Mouse (Mus musculus) limb, embryonic 11.5 days (tissue): ENCODE results near the gene Fam69b. TPM values are rescaled to one million over a fixed set of nuclear protein-coding genes. Genes with fewer than 3 reads are reported as not detected.

Experiments used
- ATAC-seq: fragments of 200-750 bp; cut with Nextera tagmentation; 2 replicates; pipeline ENCODE4 v1.8.0; 2017; ENCODE audit warnings: low read depth; ENCODE audit not compliant: insufficient number of reproducible peaks, low FRiP score, low TSS enrichment
- DNase-seq: peaks from one replicate; pipeline ENCODE4 v3.0.0-alpha.2; 2015; ENCODE audit warnings: low spot score
- H3K27ac ChIP-seq: fragments of 300-500 bp; sonication (generic); replicated peaks from 2 replicates; pipeline ENCODE4 v1.5.1; 2014; ENCODE audit warnings: low read depth, mild to moderate bottlenecking, low read length
- H3K27me3 ChIP-seq: fragments of 300-500 bp; sonication (generic); 2 replicates; pipeline ENCODE4 v1.6.1; 2014; ENCODE audit warnings: mild to moderate bottlenecking, low read length, mixed read lengths; ENCODE audit not compliant: control insufficient read depth, insufficient read depth
- H3K36me3 ChIP-seq: fragments of 300-500 bp; sonication (generic); 2 replicates; pipeline ENCODE4 v1.6.1; 2014; ENCODE audit warnings: mild to moderate bottlenecking, low read length, moderate library complexity, mixed read lengths; ENCODE audit not compliant: control insufficient read depth, insufficient read depth
- H3K4me1 ChIP-seq: fragments of 300-500 bp; sonication (generic); 2 replicates; pipeline ENCODE4 v1.6.1; 2014; ENCODE audit warnings: low read length, mixed read lengths; ENCODE audit not compliant: control insufficient read depth, insufficient read depth
- H3K4me2 ChIP-seq: fragments of 300-500 bp; sonication (generic); 2 replicates; pipeline ENCODE4 v1.6.1; 2014; ENCODE audit warnings: low read depth, mild to moderate bottlenecking, moderate library complexity; ENCODE audit not compliant: severe bottlenecking
- H3K4me3 ChIP-seq: fragments of 300-500 bp; sonication (generic); 2 replicates; pipeline ENCODE4 v1.5.1; 2014; ENCODE audit warnings: low read depth, low read length
- H3K9ac ChIP-seq: fragments of 300-500 bp; sonication (generic); 2 replicates; pipeline ENCODE4 v1.6.1; 2014; ENCODE audit warnings: mild to moderate bottlenecking, low read length
- H3K9me3 ChIP-seq: fragments of 300-500 bp; sonication (generic); 2 replicates; pipeline ENCODE4 v1.6.1; 2016; ENCODE audit warnings: low read length; ENCODE audit not compliant: control insufficient read depth
- WGBS: fragments of 180-500 bp; shearing (Covaris S2); extraction: QIAGEN DNeasy Blood & Tissue Kit; methylation state at CpG from one replicate; pipeline ENCODE4 v1.1.7; 2014; 5-methylcytosine and 5-hydroxymethylcytosine counted together
- polyA plus RNA-seq: library from polyadenylated mRNA; unstranded; fragments of >200 nt; fragmentation: Nextera tagmentation; extraction: Ambion mirVana; gene quantifications from 2 replicates; pipeline ENCODE4 v1.2.1, GENCODE M21; 2014

Gene Fam69b
- polyA plus RNA-seq, 1 experiment from 2014 or later: 45.1 TPM

DNA sequence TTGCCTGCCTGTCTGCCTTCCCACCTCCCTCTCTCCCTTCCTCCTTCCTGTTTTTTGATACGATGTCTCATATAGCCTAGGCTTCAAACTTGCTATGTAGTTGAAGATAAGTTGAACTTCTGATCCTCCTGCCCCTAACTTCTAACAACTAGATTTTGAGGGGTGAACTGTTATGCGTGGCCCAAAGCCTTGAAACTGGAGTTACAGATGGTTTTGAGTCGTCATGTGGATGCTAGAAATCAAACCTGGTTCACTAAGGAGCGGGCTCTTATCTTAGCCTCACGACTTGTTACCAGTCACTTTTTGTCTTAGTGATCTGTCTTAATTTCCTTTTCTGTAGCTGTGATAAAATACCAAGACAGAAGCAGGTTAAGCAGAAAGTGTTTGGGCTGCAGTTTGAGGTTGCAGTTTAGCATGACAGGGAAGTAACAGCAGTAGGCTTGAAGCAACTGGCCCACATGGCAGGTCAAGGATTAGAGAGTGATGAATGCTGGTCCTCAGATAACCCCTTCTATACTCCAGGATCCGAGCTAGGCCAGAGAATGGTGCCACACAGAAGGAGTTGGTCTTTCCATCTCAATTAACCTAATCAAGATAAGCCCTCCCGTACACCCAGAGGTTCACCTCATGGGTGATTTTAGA lies 12.9 kb downstream of the Fam69b start:
- DNase-seq (no peak), ATAC-seq (no peak)
- Histone ChIP-seq H3K9me3 (no peaks in the 10 kb centered on the region), H3K27me3 (no peaks in the 10 kb centered on the region), H3K4me1 (peaks cover 12% of the 10 kb centered on the region; the same call in 1 of the 2 replicates), H3K27ac (no peak overlapping the region), H3K4me2 (no peak overlapping the region), H3K4me3 (no peak overlapping the region), H3K36me3 (peaks cover 17% of the 10 kb centered on the region), H3K9ac (peak overlapping the region; percentile 47; the same call in 1 of the 2 replicates)
- WGBS: 70% methylated on average over 7 of the region's 7 CpGs

DNA sequence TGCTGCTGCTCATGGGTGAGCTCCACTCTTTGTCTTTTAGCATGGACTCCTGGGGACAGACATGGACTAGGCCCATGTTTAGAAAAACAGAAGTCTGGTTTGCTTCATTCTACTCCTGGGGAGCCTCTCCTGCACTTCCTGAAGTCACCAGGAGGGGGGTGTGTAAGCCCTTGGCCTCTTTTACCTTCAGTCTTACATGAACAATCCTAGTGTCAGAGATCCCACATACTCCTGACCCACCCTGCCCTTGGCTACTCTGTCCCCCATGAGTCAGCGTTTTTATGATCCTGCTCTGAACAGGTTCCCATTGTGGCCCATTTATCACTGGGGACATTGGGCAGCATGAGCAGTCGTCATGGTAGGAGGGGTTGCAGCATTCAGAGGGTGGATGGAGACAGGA lies 15.7 kb downstream of the Fam69b start:
- no peaks in the 10 kb centered on the region for H3K27me3 ChIP-seq
- no peak overlapping the region for H3K27ac ChIP-seq
- peaks cover 3% of the 10 kb centered on the region; the same call in 1 of the 2 replicates for H3K4me1 ChIP-seq
- DNase-seq (peak; percentile 74), ATAC-seq (no peak)
- no peaks in the 10 kb centered on the region for H3K9me3 ChIP-seq
- peaks cover under 1% of the 10 kb centered on the region; the same call in 1 of the 2 replicates for H3K36me3 ChIP-seq
- H3K4me3 ChIP-seq: no peak overlapping the region
- WGBS: 59% methylated on average over 2 of the region's 2 CpGs
- no peak overlapping the region for H3K4me2 ChIP-seq
- no peak overlapping the region for H3K9ac ChIP-seq

DNA sequence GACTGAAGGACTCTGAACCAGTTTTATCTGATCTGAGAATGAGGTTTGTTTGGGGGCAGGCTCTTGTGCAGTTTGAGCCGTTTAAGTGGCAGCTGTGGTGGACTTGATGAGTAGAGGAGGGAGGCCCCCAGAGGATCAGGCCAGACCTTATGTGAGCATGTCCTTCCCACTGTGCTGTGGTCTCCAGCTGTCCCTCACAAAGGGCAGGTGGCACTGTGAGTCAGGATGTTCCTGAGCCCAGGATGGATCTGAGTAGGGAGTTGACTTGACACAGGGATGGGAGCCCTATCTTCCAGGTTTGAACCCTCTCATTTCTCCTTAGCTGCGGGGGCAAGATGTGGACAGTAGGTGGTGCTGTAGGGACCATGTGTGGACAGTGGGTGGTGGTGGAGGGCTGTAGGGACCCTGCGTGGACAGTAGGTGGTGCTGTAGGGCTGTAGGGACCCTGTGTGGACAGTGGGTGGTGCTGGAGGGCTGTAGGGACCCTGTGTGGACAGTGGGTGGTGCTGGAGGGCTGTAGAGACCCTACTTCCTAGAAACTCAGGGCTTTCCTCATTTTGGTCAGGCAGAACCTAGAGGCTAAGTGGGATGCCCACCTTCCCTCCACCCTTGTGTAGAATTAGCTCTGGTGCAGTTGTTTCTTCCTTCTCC lies 18.5 kb downstream of the Fam69b start:
- Histone ChIP-seq H3K4me1 (no peaks in the 10 kb centered on the region), H3K9ac (no peak overlapping the region), H3K4me2 (no peak overlapping the region), H3K4me3 (no peak overlapping the region), H3K27ac (no peak overlapping the region), H3K27me3 (no peaks in the 10 kb centered on the region), H3K9me3 (no peaks in the 10 kb centered on the region), H3K36me3 (no peaks in the 10 kb centered on the region)
- WGBS: 22% methylated on average over 3 of the region's 3 CpGs
- peak; percentile 86 for ATAC-seq
- DNase-seq: peak; percentile 92

DNA sequence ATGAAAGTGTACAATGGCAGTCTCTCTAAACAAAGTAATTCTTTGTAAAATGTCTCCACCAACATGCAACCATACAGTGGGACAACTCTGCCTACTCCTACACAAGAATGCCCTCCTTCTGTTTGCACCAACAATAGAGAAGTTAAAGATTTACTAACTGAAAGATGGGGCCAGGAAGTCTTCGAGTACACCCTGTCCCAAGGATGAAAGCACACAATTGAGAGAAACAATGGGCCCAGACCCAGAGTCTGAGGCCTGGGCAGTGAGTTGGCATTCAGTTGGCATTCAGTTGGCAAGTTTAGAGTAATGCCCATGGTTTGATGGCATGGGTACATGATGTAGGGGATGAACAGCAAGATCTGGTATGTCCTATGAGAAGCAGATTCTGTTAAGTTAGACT lies 26.4 kb downstream of the Fam69b start:
- WGBS: 69% methylated on average over 1 of the region's 1 CpGs
- no peaks in the 10 kb centered on the region for H3K4me1 ChIP-seq
- DNase-seq: no peak

DNA sequence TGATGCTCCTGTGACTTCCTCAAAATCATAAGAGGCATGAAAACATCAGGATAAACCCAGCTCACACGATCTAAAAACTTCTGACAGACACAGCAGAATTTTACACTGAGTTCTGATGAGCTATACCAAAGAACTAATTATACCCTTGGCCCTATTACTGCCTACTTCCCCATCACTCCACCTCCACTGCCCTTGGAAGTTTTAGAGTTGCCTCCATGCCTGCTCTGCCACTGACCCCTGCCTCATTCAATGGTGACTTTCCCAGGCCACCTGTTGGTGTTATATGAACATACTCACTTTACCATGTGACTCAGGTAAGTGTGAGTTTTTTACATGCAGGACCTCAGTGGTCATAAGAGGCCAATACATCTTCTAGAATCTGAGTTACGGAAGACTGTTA lies 29.2 kb downstream of the Fam69b start:
- H3K4me2 ChIP-seq: no peak overlapping the region
- ATAC-seq (no peak), DNase-seq (no peak)
- H3K27me3 ChIP-seq: no peaks in the 10 kb centered on the region
- H3K4me1 ChIP-seq: no peaks in the 10 kb centered on the region
- H3K4me3 ChIP-seq: no peak overlapping the region
- H3K36me3 ChIP-seq: no peaks in the 10 kb centered on the region
- no peaks in the 10 kb centered on the region for H3K9me3 ChIP-seq
- no peak overlapping the region for H3K27ac ChIP-seq
- WGBS: 86% methylated on average over 2 of the region's 2 CpGs
- H3K9ac ChIP-seq: no peak overlapping the region

More for the DNA sequence above, 26.4 kb downstream of the Fam69b start:
- H3K4me2 ChIP-seq: no peak overlapping the region
- H3K27me3 ChIP-seq: no peaks in the 10 kb centered on the region
- no peaks in the 10 kb centered on the region for H3K9me3 ChIP-seq
- no peak overlapping the region for H3K27ac ChIP-seq
- H3K36me3 ChIP-seq: no peaks in the 10 kb centered on the region
- H3K4me3 ChIP-seq: no peak overlapping the region
- H3K9ac ChIP-seq: no peak overlapping the region
- no peak for ATAC-seq

DNA sequence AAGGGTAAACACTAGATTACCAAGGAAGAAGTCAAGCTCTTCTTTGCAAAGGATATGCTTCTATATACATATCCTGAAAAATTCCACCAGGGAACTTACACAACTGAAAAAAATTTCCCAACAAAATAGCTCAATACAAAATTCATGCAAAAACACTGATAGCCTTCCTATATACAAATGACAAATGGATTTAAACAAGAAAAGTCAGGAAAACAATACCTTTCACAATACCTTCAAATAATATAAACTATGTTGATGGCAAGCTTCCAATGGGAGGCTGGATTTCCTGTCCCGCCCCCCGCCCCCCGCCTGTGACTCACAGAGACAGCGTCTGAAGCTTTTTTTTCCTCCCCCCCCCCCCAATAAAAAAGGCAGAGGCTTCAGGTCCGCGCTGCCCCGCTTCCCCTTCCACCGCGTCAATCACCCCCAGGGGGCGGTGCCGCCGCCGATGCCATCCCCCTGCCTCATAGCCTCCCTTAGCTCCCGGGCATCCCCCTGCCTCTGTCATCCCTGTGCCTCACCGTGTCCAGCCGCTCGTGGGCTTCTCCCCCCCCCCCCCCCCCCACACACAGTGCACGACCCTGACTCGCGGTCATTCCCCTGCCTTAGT lies 33.0 kb downstream of the Fam69b start:
- Histone ChIP-seq H3K4me2 (peak overlapping the region; percentile 45), H3K4me1 (no peaks in the 10 kb centered on the region), H3K9me3 (no peaks in the 10 kb centered on the region), H3K36me3 (no peaks in the 10 kb centered on the region), H3K4me3 (peak overlapping the region; percentile 3; the same call in 1 of the 2 replicates), H3K27me3 (no peaks in the 10 kb centered on the region), H3K9ac (no peak overlapping the region), H3K27ac (no peak overlapping the region)
- no peak for ATAC-seq
- DNase-seq: peak; percentile 42
- WGBS: 2% methylated on average over 15 of the region's 20 CpGs

DNA sequence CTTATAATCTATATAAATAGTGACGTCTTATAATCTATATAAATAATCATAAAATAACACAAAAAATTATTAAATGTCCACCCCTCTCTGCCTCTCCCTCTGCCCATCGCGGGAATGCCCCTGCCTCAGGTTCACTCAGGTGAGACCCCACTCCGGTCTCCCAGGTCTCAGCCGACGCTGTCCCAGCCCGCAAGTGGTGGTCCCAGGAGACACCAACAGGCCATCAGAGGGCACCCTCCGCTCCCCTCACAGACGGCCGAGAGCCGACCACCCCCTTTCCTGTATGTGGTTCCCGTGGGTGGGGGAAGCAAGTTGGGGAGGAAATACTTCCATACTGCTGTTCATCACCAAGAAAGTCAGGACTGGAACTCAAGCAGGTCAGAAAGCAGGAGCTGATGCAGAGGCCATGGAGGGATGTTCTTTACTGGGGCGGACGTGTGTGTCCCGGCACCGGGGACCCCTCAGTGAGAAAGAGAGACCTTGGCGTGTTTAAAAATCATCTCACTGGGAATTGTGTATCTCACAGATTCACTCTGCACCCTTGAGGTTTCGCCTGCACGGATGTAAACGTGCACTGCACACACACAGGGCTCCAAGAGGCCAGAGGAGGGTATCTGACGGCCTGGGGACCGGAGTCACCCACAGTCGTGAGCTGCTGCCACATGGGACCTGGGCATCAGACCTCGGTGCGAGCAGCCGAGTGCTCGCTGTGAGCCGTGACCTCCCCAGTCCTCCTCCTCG lies 33.7 kb downstream of the Fam69b start:
- H3K4me3 ChIP-seq: peak overlapping the region; percentile 3; the same call in 1 of the 2 replicates
- peak overlapping the region; percentile 45 for H3K4me2 ChIP-seq
- no peak overlapping the region for H3K9ac ChIP-seq
- H3K9me3 ChIP-seq: no peaks in the 10 kb centered on the region
- H3K36me3 ChIP-seq: no peaks in the 10 kb centered on the region
- WGBS: 46% methylated on average over 29 of the region's 29 CpGs
- H3K4me1 ChIP-seq: no peaks in the 10 kb centered on the region
- no peak overlapping the region for H3K27ac ChIP-seq
- DNase-seq: no peak
- no peaks in the 10 kb centered on the region for H3K27me3 ChIP-seq
- ATAC-seq: no peak

DNA sequence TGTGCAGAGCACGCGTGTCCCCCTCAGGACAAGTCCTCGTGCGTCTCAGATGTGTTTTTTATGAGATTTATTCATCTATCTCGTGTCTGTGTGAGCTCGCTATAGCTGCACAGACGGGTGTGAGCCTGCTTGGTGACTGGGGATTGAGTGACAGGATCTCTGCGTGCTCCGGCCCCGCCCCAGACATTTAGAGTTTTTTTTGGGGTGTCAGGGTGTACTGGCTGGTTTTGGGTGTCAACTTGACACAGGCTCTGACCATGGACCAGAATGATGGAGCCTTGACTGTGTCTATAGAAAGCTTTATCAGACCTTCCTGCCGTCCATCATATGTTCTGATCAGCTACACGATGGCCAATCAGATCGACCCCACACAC lies 34.2 kb downstream of the Fam69b start:
- Histone ChIP-seq H3K9ac (no peak overlapping the region), H3K4me2 (no peak overlapping the region), H3K27me3 (no peaks in the 10 kb centered on the region), H3K27ac (no peak overlapping the region), H3K36me3 (no peaks in the 10 kb centered on the region), H3K9me3 (no peaks in the 10 kb centered on the region), H3K4me1 (no peaks in the 10 kb centered on the region), H3K4me3 (no peak overlapping the region)
- ATAC-seq (no peak), DNase-seq (no peak)
- WGBS: 82% methylated on average over 13 of the region's 13 CpGs
